Mouse (Mus musculus) left cerebral cortex, adult 2 months (tissue): ENCODE data around the gene Olfr11. TPM values are rescaled to one million over a fixed set of nuclear protein-coding genes. Genes with fewer than 3 reads are reported as not detected.

Source experiments
- DNase-seq, 2 experiments: peaks; one replicate each; pipeline ENCODE4 v3.0.0; 2021 to 2022; ENCODE audit warnings: low spot score in 2 of 2, mixed read lengths in 1 of 2; ENCODE audit errors: extremely low spot score in 1 of 2
- H3K27ac ChIP-seq: fragments of 200-600 bp; 2 replicates; pipeline ENCODE4 v1.8.1; 2022
- H3K4me3 ChIP-seq: fragments of 200-600 bp; 2 replicates; pipeline ENCODE4 v1.8.1; 2022
- CTCF ChIP-seq: fragments of 200-600 bp; IDR thresholded peaks from 2 replicates; pipeline ENCODE4 v1.8.1; 2022; ENCODE audit warnings: antibody characterized with exemption, mild to moderate bottlenecking, moderate library complexity
- intact Hi-C: fragments of 180-260 bp; cut with DNase I; formaldehyde crosslinking; loops from one replicate; pipeline ENCODE4 v1.15.1; 2025
- long read RNA-seq, 2 experiments: library from polyadenylated mRNA; stranded (forward); transcript quantifications; one replicate each; pipeline ENCODE4 v2.0.0; 2021; ENCODE audit warnings: borderline mapping rate in 2 of 2
- total RNA-seq, 2 experiments: library from RNA; stranded (reverse); gene quantifications; 2 replicates each; pipeline ENCODE4 v1.2.3; 2021

The Olfr11 gene
- not detected for total RNA-seq
- long read RNA-seq, experiment 1: 0 reads
- long read RNA-seq, experiment 2: 0 reads

DNA sequence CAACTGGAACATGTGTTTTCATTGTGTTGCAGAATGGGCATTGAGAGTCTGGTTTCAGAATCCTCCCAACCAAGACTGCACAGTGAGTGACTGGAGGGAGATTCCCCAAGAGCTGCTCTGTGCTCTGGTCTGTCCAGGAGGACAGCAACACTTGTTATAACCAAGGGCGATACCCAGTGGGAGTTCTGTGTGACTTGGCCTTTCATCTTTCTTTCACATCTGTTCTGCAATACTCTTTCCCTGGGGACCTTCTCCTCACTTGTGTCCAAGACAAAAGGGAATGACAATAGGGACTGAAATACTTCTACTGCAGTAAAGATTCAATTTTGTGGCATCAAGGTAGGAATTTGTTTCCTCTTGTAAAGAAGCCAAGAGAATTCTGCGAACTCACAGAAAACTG, at the start of gene Olfr11:
TSS of gene Olfr11 (minus strand) at position 101 of the 400 bp plus-strand sequence.
- H3K4me3 ChIP-seq: no peak within 1 kb of the TSS
- no peak for TF ChIP-seq CTCF
- DNase-seq: no peak
- H3K27ac ChIP-seq: no peak within 1 kb of the TSS
- intact Hi-C loops: no loop called here

- no peak for TF ChIP-seq CTCF
- intact Hi-C loops: no loop called here
- Histone ChIP-seq H3K4me3 (no peak within 1 kb of the TSS), H3K27ac (no peak within 1 kb of the TSS)
- no peak for DNase-seq
Measured at GRCm38 (mm10) chr13:21677305-21677704, 35.0 kb upstream of the Olfr11 start, which contains the start of gene Olfr1360. Gene Olfr1360 (minus strand): TSS chr13:21677405.

DNA sequence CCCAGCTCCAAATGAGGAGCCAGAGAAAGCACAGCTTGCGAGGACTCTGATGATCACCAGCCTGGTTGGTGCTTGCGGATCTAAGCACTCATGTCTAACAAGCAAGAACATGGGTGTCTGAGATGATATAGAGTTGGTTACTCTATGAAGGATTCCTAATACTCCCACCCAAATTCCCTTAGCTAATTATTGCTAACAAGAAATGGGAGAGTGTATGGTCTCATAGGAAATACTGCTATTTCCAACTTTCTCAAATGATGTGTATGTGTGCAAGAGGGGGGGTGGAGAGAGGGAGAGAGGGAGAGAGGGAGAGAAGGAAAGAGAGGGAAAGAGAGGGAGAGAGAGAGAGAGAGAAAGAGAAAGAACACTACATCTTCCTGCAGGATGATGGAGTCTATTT, 21.0 kb upstream of the Olfr11 start, which contains the start of gene Olfr1361:
TSS of gene Olfr1361 (minus strand) at position 101 of the 400 bp plus-strand sequence.
- Histone ChIP-seq H3K27ac (no peak within 1 kb of the TSS), H3K4me3 (no peak within 1 kb of the TSS)
- TF ChIP-seq CTCF: no peak
- intact Hi-C loops: no loop called here
- no peak for DNase-seq

GRCm38 (mm10) chr13:21613922-21614321, 28.4 kb downstream of the Olfr11 start, which contains the start of gene Olfr1362:
Gene Olfr1362 (minus strand): TSS chr13:21614022.
- Histone ChIP-seq H3K4me3 (no peak within 1 kb of the TSS), H3K27ac (no peak within 1 kb of the TSS)
- TF ChIP-seq CTCF: no peak
- no peak for DNase-seq
- intact Hi-C loops: no loop called here

DNA sequence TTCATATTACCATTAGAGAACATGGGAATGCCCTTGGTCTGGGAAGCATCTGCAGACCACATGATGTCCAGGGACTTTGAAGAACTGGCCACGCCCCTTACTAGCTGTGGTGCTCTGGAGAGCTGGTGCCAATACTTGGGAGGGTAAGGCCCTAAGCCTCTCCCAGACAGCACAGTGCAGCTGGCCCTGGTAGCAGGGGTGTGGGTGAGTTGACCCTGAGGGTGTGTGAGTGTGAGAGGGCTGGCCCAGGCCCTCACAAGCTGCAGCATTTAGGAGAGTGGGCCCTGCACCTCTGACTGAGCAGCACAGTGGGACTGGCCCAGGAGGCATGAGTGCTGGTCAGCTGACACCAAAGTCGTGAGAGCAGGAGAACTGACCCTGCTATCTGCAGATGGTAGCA, 50.7 kb downstream of the Olfr11 start:
- no peak for TF ChIP-seq CTCF
- intact Hi-C loops: no loop called here
- Histone ChIP-seq H3K27ac (no peak overlapping the region), H3K4me3 (no peak overlapping the region)
- DNase-seq: no peak

Other genes starting within 250 kb of the Olfr11 start
- 10 to 100 TPM; 39.0 to 44.4 TPM for gene Zkscan3, start 239.8 kb downstream of the Olfr11 start, total RNA-seq
- 1 to 10 TPM; 1.3 to 1.7 TPM for gene Pgbd1, start 201.5 kb downstream of the Olfr11 start, total RNA-seq
- gene Zscan26, start 188.8 kb downstream of the Olfr11 start, total RNA-seq: 10 to 100 TPM; 56.7 to 57.3 TPM
- gene Nkapl, start 174.0 kb downstream of the Olfr11 start, total RNA-seq: under 1 TPM; 0.40 to 0.77 TPM
- gene Zkscan4, start 163.6 kb downstream of the Olfr11 start, total RNA-seq: 1 to 10 TPM; 4.4 to 6.8 TPM
- gene Gm10065, start 163.1 kb downstream of the Olfr11 start, total RNA-seq: not detected
- gene AK157302, start 147.3 kb downstream of the Olfr11 start, total RNA-seq: 10 to 100 TPM; 21.9 to 22.8 TPM
- gene Gm11273, start 141.1 kb downstream of the Olfr11 start, total RNA-seq: 10 to 100 TPM; 51.7 to 53.8 TPM
- 10 to 100 TPM; 14.4 to 19.0 TPM for gene Zkscan8, start 111.4 kb downstream of the Olfr11 start, total RNA-seq
- gene Olfr1366, start 99.7 kb downstream of the Olfr11 start, total RNA-seq: not detected
- not detected for gene Olfr1535, start 82.6 kb downstream of the Olfr11 start, total RNA-seq
- not detected for gene Olfr1364, start 60.8 kb downstream of the Olfr11 start, total RNA-seq
- gene Olfr1362, start 28.5 kb downstream of the Olfr11 start, total RNA-seq: not detected
- gene Olfr1361, start 20.9 kb upstream of the Olfr11 start, total RNA-seq: not detected
- not detected for gene Olfr1360, start 34.9 kb upstream of the Olfr11 start, total RNA-seq
- not detected for gene Olfr1359, start 55.6 kb upstream of the Olfr11 start, total RNA-seq
- gene Hist1h2bl, start 73.6 kb upstream of the Olfr11 start, total RNA-seq: 10 to 100 TPM; 23.7 to 28.5 TPM
- gene Hist1h2ai, start 73.9 kb upstream of the Olfr11 start, total RNA-seq: 10 to 100 TPM; 25.4 to 32.6 TPM
- 10 to 100 TPM; 54.6 to 74.2 TPM for gene Hist1h3h, start 75.1 kb upstream of the Olfr11 start, total RNA-seq
- 1 to 10 TPM; 4.8 to 5.4 TPM for gene Hist1h2bm, start 79.5 kb upstream of the Olfr11 start, total RNA-seq
- 10 to 100 TPM; 13.9 to 19.4 TPM for gene Hist1h4j, start 92.5 kb upstream of the Olfr11 start, total RNA-seq
- 100 to 1,000 TPM; 316 to 377 TPM for gene Hist1h4k, start 108.0 kb upstream of the Olfr11 start, total RNA-seq
- gene Hist1h2ak, start 111.3 kb upstream of the Olfr11 start, total RNA-seq: 10 to 100 TPM; 13.2 to 13.5 TPM
- 1 to 10 TPM; 8.3 TPM for gene Hist1h2bn, start 111.6 kb upstream of the Olfr11 start, total RNA-seq
- 1 to 10 TPM; 6.7 to 8.3 TPM for gene Hist1h1b, start 138.1 kb upstream of the Olfr11 start, total RNA-seq
- gene Hist1h3i, start 140.9 kb upstream of the Olfr11 start, total RNA-seq: 10 to 100 TPM; 49.9 to 62.3 TPM
- 1 to 10 TPM in 1 of 2 experiments, not detected in 1; 2.7 TPM for gene Hist1h2an, start 144.7 kb upstream of the Olfr11 start, total RNA-seq
- 1 to 10 TPM; 1.3 to 5.5 TPM for gene Hist1h2bp, start 144.9 kb upstream of the Olfr11 start, total RNA-seq
- gene Hist1h2bq, start 167.7 kb upstream of the Olfr11 start, total RNA-seq: 10 to 100 TPM; 27.3 to 38.5 TPM
- gene Hist1h2ao, start 167.9 kb upstream of the Olfr11 start, total RNA-seq: 10 to 100 TPM; 11.2 to 25.1 TPM
- 100 to 1,000 TPM; 200 to 276 TPM for gene Hist1h4m, start 169.2 kb upstream of the Olfr11 start, total RNA-seq
- gene Hist1h4n, start 189.7 kb upstream of the Olfr11 start, total RNA-seq: 10 to 100 TPM; 18.7 to 21.6 TPM
- gene Hist1h2ap, start 191.0 kb upstream of the Olfr11 start, total RNA-seq: 10 to 100 TPM; 11.2 to 16.1 TPM
- gene Hist1h2br, start 191.2 kb upstream of the Olfr11 start, total RNA-seq: 10 to 100 TPM; 27.0 to 39.1 TPM